Mouse (Mus musculus): Measurements from ENCODE around the gene Nrd1. TPM values are rescaled to one million over a fixed set of nuclear protein-coding genes. Genes with fewer than 3 reads are reported as not detected.

Gene Nrd1
- polyA plus RNA-seq, 1 experiment from 2014 or later: 46.6 TPM

- H3K36me3 ChIP-seq (ENCODE audit: control insufficient read depth, insufficient read depth, low read length): peaks cover 43% of the 10 kb centered on the region
- no peaks in the 10 kb centered on the region for H3K27me3 ChIP-seq (ENCODE audit: control insufficient read depth, insufficient read depth, low read length)
- no peak overlapping the region for H3K27ac ChIP-seq (ENCODE audit: low read depth, low read length)
- no peaks in the 10 kb centered on the region for H3K9me3 ChIP-seq (replicated peaks; ENCODE audit: control insufficient read depth, low read length)
- 86% methylated on average over 6 of the region's 6 CpGs for WGBS (ENCODE audit: insufficient replicate concordance)
- H3K4me3 ChIP-seq (ENCODE audit: low read depth, low read length): no peak overlapping the region
- no peak overlapping the region for H3K4me2 ChIP-seq
- no peaks in the 10 kb centered on the region for H3K4me1 ChIP-seq (ENCODE audit: control insufficient read depth, insufficient read depth, low read length)
- no peak overlapping the region for H3K9ac ChIP-seq (ENCODE audit: low read depth, low read length)
- ATAC-seq (replicated peaks; ENCODE audit: insufficient number of reproducible peaks, low FRiP score, low TSS enrichment): no peak
Measured at GRCm38 (mm10) chr4:109064941-109065340, 64.5 kb downstream of the Nrd1 start.

- Histone ChIP-seq H3K9ac (ENCODE audit: low read depth, low read length) (no peak overlapping the region), H3K27me3 (ENCODE audit: control insufficient read depth, insufficient read depth, low read length) (no peaks in the 10 kb centered on the region), H3K4me1 (ENCODE audit: control insufficient read depth, insufficient read depth, low read length) (no peaks in the 10 kb centered on the region), H3K4me3 (ENCODE audit: low read depth, low read length) (no peak overlapping the region), H3K9me3 (replicated peaks; ENCODE audit: control insufficient read depth, low read length) (no peaks in the 10 kb centered on the region), H3K36me3 (ENCODE audit: control insufficient read depth, insufficient read depth, low read length) (peaks cover 35% of the 10 kb centered on the region), H3K4me2 (no peak overlapping the region), H3K27ac (ENCODE audit: low read depth, low read length) (no peak overlapping the region)
- WGBS (ENCODE audit: insufficient replicate concordance): 89% methylated on average over 5 of the region's 5 CpGs
- no peak for ATAC-seq (replicated peaks; ENCODE audit: insufficient number of reproducible peaks, low FRiP score, low TSS enrichment)
Measured at GRCm38 (mm10) chr4:109065714-109066113, 65.3 kb downstream of the Nrd1 start.

GRCm38 (mm10) chr4:109072891-109073290, 72.4 kb downstream of the Nrd1 start:
- WGBS (ENCODE audit: insufficient replicate concordance): 64% methylated on average over 6 of the region's 6 CpGs
- ATAC-seq (replicated peaks; ENCODE audit: insufficient number of reproducible peaks, low FRiP score, low TSS enrichment): no peak
- Histone ChIP-seq H3K27me3 (ENCODE audit: control insufficient read depth, insufficient read depth, low read length) (no peaks in the 10 kb centered on the region), H3K4me3 (ENCODE audit: low read depth, low read length) (no peak overlapping the region), H3K9me3 (replicated peaks; ENCODE audit: control insufficient read depth, low read length) (no peaks in the 10 kb centered on the region), H3K9ac (ENCODE audit: low read depth, low read length) (no peak overlapping the region), H3K4me1 (ENCODE audit: control insufficient read depth, insufficient read depth, low read length) (peaks cover 16% of the 10 kb centered on the region), H3K4me2 (no peak overlapping the region), H3K36me3 (ENCODE audit: control insufficient read depth, insufficient read depth, low read length) (peaks cover 5% of the 10 kb centered on the region; the same call in 1 of the 2 replicates), H3K27ac (ENCODE audit: low read depth, low read length) (no peak overlapping the region)

- H3K36me3 ChIP-seq (ENCODE audit: control insufficient read depth, insufficient read depth, low read length): peaks cover 3% of the 10 kb centered on the region; the same call in 1 of the 2 replicates
- H3K27me3 ChIP-seq (ENCODE audit: control insufficient read depth, insufficient read depth, low read length): no peaks in the 10 kb centered on the region
- no peak for ATAC-seq (replicated peaks; ENCODE audit: insufficient number of reproducible peaks, low FRiP score, low TSS enrichment)
- no peak overlapping the region for H3K27ac ChIP-seq (ENCODE audit: low read depth, low read length)
- H3K4me3 ChIP-seq (ENCODE audit: low read depth, low read length): no peak overlapping the region
- H3K4me1 ChIP-seq (ENCODE audit: control insufficient read depth, insufficient read depth, low read length): peaks cover 16% of the 10 kb centered on the region
- H3K9ac ChIP-seq (ENCODE audit: low read depth, low read length): no peak overlapping the region
- no peak overlapping the region for H3K4me2 ChIP-seq
- H3K9me3 ChIP-seq (replicated peaks; ENCODE audit: control insufficient read depth, low read length): no peaks in the 10 kb centered on the region
- 75% methylated on average over 3 of the region's 3 CpGs for WGBS (ENCODE audit: insufficient replicate concordance)
Measured at GRCm38 (mm10) chr4:109073296-109073695, 72.8 kb downstream of the Nrd1 start.

GRCm38 (mm10) chr4:109078941-109079340, 78.5 kb downstream of the Nrd1 start:
- no peak overlapping the region for H3K27ac ChIP-seq (ENCODE audit: low read depth, low read length)
- H3K4me1 ChIP-seq (ENCODE audit: control insufficient read depth, insufficient read depth, low read length): no peaks in the 10 kb centered on the region
- no peaks in the 10 kb centered on the region for H3K27me3 ChIP-seq (ENCODE audit: control insufficient read depth, insufficient read depth, low read length)
- WGBS (ENCODE audit: insufficient replicate concordance): 92% methylated on average over 7 of the region's 7 CpGs
- H3K4me3 ChIP-seq (ENCODE audit: low read depth, low read length): no peak overlapping the region
- H3K9me3 ChIP-seq (replicated peaks; ENCODE audit: control insufficient read depth, low read length): no peaks in the 10 kb centered on the region
- H3K9ac ChIP-seq (ENCODE audit: low read depth, low read length): no peak overlapping the region
- no peak for ATAC-seq (replicated peaks; ENCODE audit: insufficient number of reproducible peaks, low FRiP score, low TSS enrichment)
- no peaks in the 10 kb centered on the region; the same call in 1 of the 2 replicates for H3K36me3 ChIP-seq (ENCODE audit: control insufficient read depth, insufficient read depth, low read length)
- H3K4me2 ChIP-seq: no peak overlapping the region

- WGBS (ENCODE audit: insufficient replicate concordance): 81% methylated on average over 3 of the region's 3 CpGs
- H3K4me2 ChIP-seq: no peak overlapping the region
- no peak for ATAC-seq (replicated peaks; ENCODE audit: insufficient number of reproducible peaks, low FRiP score, low TSS enrichment)
- no peaks in the 10 kb centered on the region for H3K4me1 ChIP-seq (ENCODE audit: control insufficient read depth, insufficient read depth, low read length)
- H3K9me3 ChIP-seq (replicated peaks; ENCODE audit: control insufficient read depth, low read length): no peaks in the 10 kb centered on the region
- H3K27ac ChIP-seq (ENCODE audit: low read depth, low read length): no peak overlapping the region
- no peak overlapping the region for H3K9ac ChIP-seq (ENCODE audit: low read depth, low read length)
- H3K27me3 ChIP-seq (ENCODE audit: control insufficient read depth, insufficient read depth, low read length): no peaks in the 10 kb centered on the region
- no peaks in the 10 kb centered on the region; the same call in 1 of the 2 replicates for H3K36me3 ChIP-seq (ENCODE audit: control insufficient read depth, insufficient read depth, low read length)
- H3K4me3 ChIP-seq (ENCODE audit: low read depth, low read length): no peak overlapping the region
Measured at GRCm38 (mm10) chr4:109079676-109080075, 79.2 kb downstream of the Nrd1 start.

- WGBS (ENCODE audit: insufficient replicate concordance): 66% methylated on average over 5 of the region's 5 CpGs
- no peak overlapping the region for H3K4me3 ChIP-seq (ENCODE audit: low read depth, low read length)
- ATAC-seq (replicated peaks; ENCODE audit: insufficient number of reproducible peaks, low FRiP score, low TSS enrichment): no peak; the same call in 1 of the 2 replicates
Measured at GRCm38 (mm10) chr4:109080118-109080517, 79.7 kb downstream of the Nrd1 start.

GRCm38 (mm10) chr4:109089171-109089570, 88.7 kb downstream of the Nrd1 start:
- no peaks in the 10 kb centered on the region for H3K9me3 ChIP-seq (replicated peaks; ENCODE audit: control insufficient read depth, low read length)
- H3K36me3 ChIP-seq (ENCODE audit: control insufficient read depth, insufficient read depth, low read length): no peaks in the 10 kb centered on the region
- H3K27me3 ChIP-seq (ENCODE audit: control insufficient read depth, insufficient read depth, low read length): 0 out of 2 replicates have a peak, but pooled peaks cover 4% of the 10 kb centered on the region
- no peak overlapping the region for H3K27ac ChIP-seq (ENCODE audit: low read depth, low read length)
- peaks cover 10% of the 10 kb centered on the region for H3K4me1 ChIP-seq (ENCODE audit: control insufficient read depth, insufficient read depth, low read length)
- no peak for ATAC-seq (replicated peaks; ENCODE audit: insufficient number of reproducible peaks, low FRiP score, low TSS enrichment)
- WGBS (ENCODE audit: insufficient replicate concordance): 85% methylated on average over 5 of the region's 5 CpGs
- H3K9ac ChIP-seq (ENCODE audit: low read depth, low read length): no peak overlapping the region
- no peak overlapping the region for H3K4me3 ChIP-seq (ENCODE audit: low read depth, low read length)
- H3K4me2 ChIP-seq: no peak overlapping the region

More at GRCm38 (mm10) chr4:109080118-109080517, 79.7 kb downstream of the Nrd1 start:
- Histone ChIP-seq H3K4me2 (no peak overlapping the region), H3K27me3 (ENCODE audit: control insufficient read depth, insufficient read depth, low read length) (no peaks in the 10 kb centered on the region), H3K9me3 (replicated peaks; ENCODE audit: control insufficient read depth, low read length) (no peaks in the 10 kb centered on the region), H3K4me1 (ENCODE audit: control insufficient read depth, insufficient read depth, low read length) (no peaks in the 10 kb centered on the region), H3K36me3 (ENCODE audit: control insufficient read depth, insufficient read depth, low read length) (no peaks in the 10 kb centered on the region; the same call in 1 of the 2 replicates), H3K9ac (ENCODE audit: low read depth, low read length) (no peak overlapping the region), H3K27ac (ENCODE audit: low read depth, low read length) (no peak overlapping the region)

- Histone ChIP-seq H3K9me3 (replicated peaks; ENCODE audit: control insufficient read depth, low read length) (no peaks in the 10 kb centered on the region), H3K27me3 (ENCODE audit: control insufficient read depth, insufficient read depth, low read length) (0 out of 2 replicates have a peak, but pooled peaks cover 4% of the 10 kb centered on the region), H3K4me3 (ENCODE audit: low read depth, low read length) (no peak overlapping the region), H3K9ac (ENCODE audit: low read depth, low read length) (no peak overlapping the region), H3K4me2 (no peak overlapping the region), H3K27ac (ENCODE audit: low read depth, low read length) (no peak overlapping the region), H3K4me1 (ENCODE audit: control insufficient read depth, insufficient read depth, low read length) (peaks cover 10% of the 10 kb centered on the region), H3K36me3 (ENCODE audit: control insufficient read depth, insufficient read depth, low read length) (no peaks in the 10 kb centered on the region)
- 23% methylated on average over 6 of the region's 6 CpGs for WGBS (ENCODE audit: insufficient replicate concordance)
- ATAC-seq (replicated peaks; ENCODE audit: insufficient number of reproducible peaks, low FRiP score, low TSS enrichment): no peak
Measured at GRCm38 (mm10) chr4:109089999-109090398, 89.5 kb downstream of the Nrd1 start.
